Mouse (Mus musculus) intestine, postnatal 0 days (tissue): ENCODE results near the gene Olfr284. TPM values are rescaled to one million over a fixed set of nuclear protein-coding genes. Genes with fewer than 3 reads are reported as not detected.
A peak's percentile ranks its signal among the peaks of the same experiment; 100 is the strongest.

Experiments used
- ATAC-seq: fragments of 200-750 bp; cut with Nextera tagmentation; 2 replicates; pipeline ENCODE4 v1.8.0; 2017; ENCODE audit warnings: mild to moderate bottlenecking, moderate TSS enrichment, moderate library complexity
- H3K27ac ChIP-seq: fragments of 300-500 bp; sonication (generic); 2 replicates; pipeline ENCODE4 v1.5.1; 2014; ENCODE audit warnings: mild to moderate bottlenecking, low read depth, low read length, moderate library complexity
- H3K27me3 ChIP-seq: fragments of 300-500 bp; sonication (generic); replicated peaks from 2 replicates; pipeline ENCODE4 v1.6.1; 2014; ENCODE audit warnings: low read length, mixed read lengths; ENCODE audit not compliant: control insufficient read depth, insufficient read depth
- H3K36me3 ChIP-seq: fragments of 300-500 bp; sonication (generic); 2 replicates; pipeline ENCODE4 v1.6.1; 2014; ENCODE audit warnings: mild to moderate bottlenecking, moderate library complexity; ENCODE audit not compliant: control insufficient read depth, insufficient read depth
- H3K4me1 ChIP-seq: fragments of 300-500 bp; sonication (generic); replicated peaks from 2 replicates; pipeline ENCODE4 v1.6.1; 2014; ENCODE audit warnings: antibody characterized with exemption, low read length, mixed read lengths; ENCODE audit not compliant: control insufficient read depth, insufficient read depth
- H3K4me2 ChIP-seq: fragments of 300-500 bp; sonication (generic); replicated peaks from 2 replicates; pipeline ENCODE4 v1.6.1; 2014; ENCODE audit warnings: low read depth, mild to moderate bottlenecking, moderate library complexity
- H3K4me3 ChIP-seq: fragments of 300-500 bp; sonication (generic); 2 replicates; pipeline ENCODE4 v1.5.1; 2014; ENCODE audit warnings: low read depth, low read length
- H3K9ac ChIP-seq: fragments of 300-500 bp; sonication (generic); 2 replicates; pipeline ENCODE4 v1.6.1; 2014; ENCODE audit warnings: mild to moderate bottlenecking, low read depth, low read length
- H3K9me3 ChIP-seq: fragments of 300-500 bp; sonication (generic); 2 replicates; pipeline ENCODE4 v1.6.1; 2016; ENCODE audit warnings: mixed run types; ENCODE audit not compliant: control insufficient read depth
- CTCF ChIP-seq: sonication (generic); IDR thresholded peaks from 2 replicates; pipeline ENCODE4 v1.5.1; 2016; ENCODE audit warnings: low read depth, mild to moderate bottlenecking, control low read depth, antibody characterized with exemption, moderate library complexity
- WGBS: fragments of 180-500 bp; shearing (Covaris S2); extraction: QIAGEN DNeasy Blood & Tissue Kit; methylation state at CpG from one replicate; pipeline ENCODE4 v1.1.7; 2014; 5-methylcytosine and 5-hydroxymethylcytosine counted together
- polyA plus RNA-seq: library from polyadenylated mRNA; unstranded; fragments of >200 nt; fragmentation: Nextera tagmentation; extraction: Ambion mirVana; gene quantifications from 2 replicates; pipeline ENCODE4 v1.2.1, GENCODE M21; 2015

Gene Olfr284
- polyA plus RNA-seq = not detected in 2 replicates

DNA sequence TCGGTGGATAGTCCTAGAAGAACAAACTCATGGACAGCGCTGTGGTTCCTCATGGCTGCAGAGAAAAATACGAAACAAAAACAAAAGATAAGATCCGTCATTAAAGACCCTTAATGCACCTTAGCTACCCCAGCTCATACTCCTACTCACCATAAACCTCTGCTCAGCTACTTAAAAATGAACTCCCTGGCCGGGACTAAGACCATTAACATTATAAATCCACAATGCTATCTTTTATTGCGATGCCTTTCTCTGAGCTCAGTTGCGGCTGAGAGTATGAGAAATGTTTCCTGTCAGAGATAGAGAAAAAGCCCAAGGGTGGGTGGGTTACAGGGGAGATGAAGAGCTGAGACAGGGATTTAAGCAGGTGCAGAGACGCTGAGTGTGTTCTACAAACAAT is at the start of gene Olfr284:
Gene Olfr284, minus strand, starts transcription at position 101 of the 400 bp plus-strand sequence.
- Histone ChIP-seq H3K9ac (no peak within 1 kb of the TSS), H3K4me2 (no peak within 1 kb of the TSS), H3K4me3 (no peak within 1 kb of the TSS), H3K9me3 (no peaks in the 10 kb centered on the region), H3K27ac (no peak within 1 kb of the TSS), H3K36me3 (no peaks in the 10 kb centered on the region), H3K27me3 (no peaks in the 10 kb centered on the region), H3K4me1 (no peaks in the 10 kb centered on the region)
- TF ChIP-seq CTCF = no peak
- no peak for ATAC-seq
- 69% methylated on average over 8 of the region's 8 CpGs for WGBS

GRCm38 (mm10) chr15:98389796-98390195 is 49.0 kb upstream of the Olfr284 start:
- no peaks in the 10 kb centered on the region for H3K27me3 ChIP-seq
- H3K4me1 ChIP-seq = no peaks in the 10 kb centered on the region
- H3K27ac ChIP-seq = no peak overlapping the region
- no peak overlapping the region for H3K4me3 ChIP-seq
- no peaks in the 10 kb centered on the region for H3K36me3 ChIP-seq
- H3K9ac ChIP-seq = no peak overlapping the region
- ATAC-seq = no peak
- no peak overlapping the region for H3K4me2 ChIP-seq
- TF ChIP-seq CTCF = peak; percentile 95
- H3K9me3 ChIP-seq = no peaks in the 10 kb centered on the region
- 27% methylated on average over 7 of the region's 7 CpGs for WGBS

- ATAC-seq = no peak
- Histone ChIP-seq H3K27me3 (no peaks in the 10 kb centered on the region), H3K4me3 (no peak overlapping the region), H3K9ac (no peak overlapping the region), H3K36me3 (no peaks in the 10 kb centered on the region), H3K4me2 (no peak overlapping the region), H3K9me3 (no peaks in the 10 kb centered on the region), H3K27ac (no peak overlapping the region), H3K4me1 (no peaks in the 10 kb centered on the region)
- no peak for TF ChIP-seq CTCF
- WGBS = 75% methylated on average over 2 of the region's 2 CpGs
These were observed 46.8 kb upstream of the Olfr284 start for GRCm38 (mm10) chr15:98387621-98388020.

GRCm38 (mm10) chr15:98380846-98381245 is 40.1 kb upstream of the Olfr284 start, which contains the start of gene Olfr283:
Gene Olfr283, minus strand, starts transcription at chr15:98380946.
- no peaks in the 10 kb centered on the region for H3K36me3 ChIP-seq
- H3K27me3 ChIP-seq = no peaks in the 10 kb centered on the region
- H3K4me2 ChIP-seq = no peak within 1 kb of the TSS
- H3K27ac ChIP-seq = no peak within 1 kb of the TSS
- ATAC-seq = no peak
- no peak within 1 kb of the TSS for H3K4me3 ChIP-seq
- no peak for TF ChIP-seq CTCF
- H3K9me3 ChIP-seq = no peaks in the 10 kb centered on the region
- no peak within 1 kb of the TSS for H3K9ac ChIP-seq
- 86% methylated on average over 6 of the region's 6 CpGs for WGBS
- no peaks in the 10 kb centered on the region for H3K4me1 ChIP-seq

DNA sequence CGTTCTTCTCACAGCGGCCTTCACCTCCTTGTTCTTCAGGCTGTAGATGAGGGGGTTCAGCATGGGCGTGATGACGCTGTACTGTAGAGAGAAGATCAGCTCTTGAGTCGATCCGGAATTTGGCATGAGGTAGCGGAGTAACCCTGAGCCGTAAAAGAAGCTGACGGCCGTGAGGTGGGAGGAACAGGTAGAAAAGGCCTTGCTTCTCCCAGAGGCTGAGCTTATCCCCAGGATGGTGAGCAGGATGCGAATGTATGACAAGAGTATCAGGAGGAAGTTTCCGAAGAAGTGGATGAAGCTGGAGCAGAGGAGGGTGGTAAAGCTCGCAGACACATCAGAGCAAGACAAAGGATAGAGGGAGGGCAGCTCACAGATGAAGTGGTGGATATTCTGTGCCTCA is 37.4 kb upstream of the Olfr284 start:
- H3K27me3 ChIP-seq = no peaks in the 10 kb centered on the region
- WGBS = 86% methylated on average over 13 of the region's 13 CpGs
- H3K9ac ChIP-seq = no peak overlapping the region
- no peaks in the 10 kb centered on the region for H3K36me3 ChIP-seq
- no peaks in the 10 kb centered on the region for H3K9me3 ChIP-seq
- ATAC-seq = no peak
- H3K4me2 ChIP-seq = no peak overlapping the region
- H3K27ac ChIP-seq = no peak overlapping the region
- TF ChIP-seq CTCF = no peak
- H3K4me1 ChIP-seq = no peaks in the 10 kb centered on the region
- no peak overlapping the region for H3K4me3 ChIP-seq

- H3K27ac ChIP-seq = no peak within 1 kb of the TSS
- H3K4me2 ChIP-seq = no peak within 1 kb of the TSS
- TF ChIP-seq CTCF = no peak
- 93% methylated on average over 5 of the region's 5 CpGs for WGBS
- H3K9ac ChIP-seq = no peak within 1 kb of the TSS
- H3K9me3 ChIP-seq = no peaks in the 10 kb centered on the region
- no peaks in the 10 kb centered on the region for H3K27me3 ChIP-seq
- H3K4me1 ChIP-seq = no peaks in the 10 kb centered on the region
- no peak within 1 kb of the TSS for H3K4me3 ChIP-seq
- H3K36me3 ChIP-seq = no peaks in the 10 kb centered on the region
- no peak for ATAC-seq
These were observed 23.5 kb downstream of the Olfr284 start, which contains the start of gene Olfr285 for GRCm38 (mm10) chr15:98317177-98317724. Gene Olfr285, minus strand, starts transcription at chr15:98317353.
